Mouse (Mus musculus): ENCODE data around the gene Lce1k.
"Not testable (repeated sequence)": the region's sequence is repeated elsewhere in the genome, so short reads cannot be mapped to it uniquely, and the experiment has no call there.

Gene Lce1k

GRCm38 (mm10) chr3:92807791-92808190 lies at the start of gene Lce1k:
Gene Lce1k (minus strand): TSS chr3:92807891.
- DNase-seq, result no peak

- no peak for DNase-seq
These were observed 43.5 kb upstream of the Lce1k start, which contains the start of gene Lce1l for GRCm38 (mm10) chr3:92851186-92851585. Gene Lce1l (minus strand): TSS chr3:92851286.

- no peak for DNase-seq
These were observed 19.4 kb upstream of the Lce1k start, which contains the start of gene Kprp for GRCm38 (mm10) chr3:92827108-92827507. Gene Kprp (minus strand): TSS chr3:92827247.

- DNase-seq, result no peak
These were observed 18.1 kb upstream of the Lce1k start for GRCm38 (mm10) chr3:92825808-92826207.

- not testable (repeated sequence) for DNase-seq
These were observed 8.3 kb upstream of the Lce1k start for GRCm38 (mm10) chr3:92816036-92816435.

- DNase-seq, result no peak
These were observed 7.9 kb upstream of the Lce1k start for GRCm38 (mm10) chr3:92815581-92815980.

- DNase-seq, result no peak
These were observed 17.3 kb downstream of the Lce1k start, which contains the start of gene Lce1j for GRCm38 (mm10) chr3:92790414-92790813. Gene Lce1j (minus strand): TSS chr3:92790514.

- no peak for DNase-seq
These were observed 28.9 kb downstream of the Lce1k start, which contains the start of gene Lce1i for GRCm38 (mm10) chr3:92778799-92779198. Gene Lce1i (minus strand): TSS chr3:92778899.

DNA sequence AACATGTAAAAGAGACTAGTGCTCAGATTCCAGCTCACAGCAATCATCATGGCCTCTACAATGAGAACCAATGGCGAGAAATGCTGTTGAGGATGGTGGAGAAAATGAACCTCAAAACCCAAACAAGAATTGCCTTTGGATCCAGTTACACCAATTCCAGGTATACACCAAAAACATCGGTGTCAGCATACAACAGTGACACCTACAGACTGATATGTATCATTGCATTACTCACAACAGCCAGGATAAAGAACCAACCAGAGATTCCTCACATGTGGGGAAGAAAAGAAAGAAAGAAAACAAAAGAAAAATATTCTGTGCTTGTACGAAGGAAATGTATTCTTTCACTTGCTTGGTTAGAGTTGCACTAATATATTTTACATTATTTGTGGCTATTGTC lies 36.1 kb downstream of the Lce1k start:
- DNase-seq, result no peak

DNA sequence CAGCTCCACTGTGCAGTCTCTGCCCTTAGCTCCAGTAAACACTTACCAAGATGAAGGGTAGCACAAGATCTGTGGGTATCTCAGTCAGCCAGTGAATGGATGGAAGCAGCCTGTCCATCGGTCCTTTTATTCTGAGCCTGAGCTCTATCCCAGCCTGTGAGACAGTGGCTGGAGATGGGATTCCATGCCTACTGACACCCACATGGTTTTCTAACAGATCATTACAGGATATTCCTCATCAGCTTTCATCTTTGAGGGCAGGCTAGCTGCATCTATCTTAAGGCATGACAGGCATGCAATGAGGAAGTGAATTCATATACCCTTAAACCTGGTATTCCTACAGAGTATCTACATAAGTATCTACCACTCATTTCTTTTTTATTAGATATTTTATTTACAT lies 42.7 kb downstream of the Lce1k start, which contains the start of gene Lce1h:
Gene Lce1h (minus strand): TSS at position 101 of the 400 bp plus-strand sequence.
- no peak for DNase-seq
